Mouse (Mus musculus) heart, adult 2 months (tissue): Measurements from ENCODE around the gene Stpg3.

Source experiments
- CTCF ChIP-seq: fragments of 200-600 bp; IDR thresholded peaks from 2 replicates; pipeline ENCODE4 v1.8.1; 2022; ENCODE audit warnings: antibody characterized with exemption, mild to moderate bottlenecking, moderate library complexity
- POLR2A ChIP-seq: fragments of 200-500 bp; IDR thresholded peaks from 2 replicates; pipeline ENCODE4 v1.6.1; 2011; ENCODE audit warnings: mild to moderate bottlenecking, low read depth, low read length, control low read depth; ENCODE audit not compliant: insufficient read depth

DNA sequence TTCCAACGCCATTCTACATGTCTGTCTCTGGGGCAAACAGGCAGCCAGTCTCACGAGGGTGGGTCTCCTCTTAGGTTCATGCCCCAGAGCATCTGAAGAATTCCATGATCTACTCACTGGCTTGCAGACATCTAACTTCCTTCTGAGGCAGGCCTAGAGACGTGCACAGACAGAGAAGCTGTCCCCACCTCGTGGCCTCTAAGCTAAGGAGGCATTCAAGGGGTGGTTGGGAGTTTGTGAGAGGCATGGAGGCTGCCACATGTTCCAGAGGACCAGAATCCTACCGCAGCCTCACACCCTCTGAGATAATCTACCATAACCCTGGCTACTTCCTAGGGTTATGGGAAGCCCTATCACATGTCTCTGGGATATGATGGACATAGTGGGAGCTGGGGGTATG lies 20.4 kb downstream of the Stpg3 start:
- TF ChIP-seq CTCF (no peak), POLR2A (no peak)
